In the genomic region with DNA sequence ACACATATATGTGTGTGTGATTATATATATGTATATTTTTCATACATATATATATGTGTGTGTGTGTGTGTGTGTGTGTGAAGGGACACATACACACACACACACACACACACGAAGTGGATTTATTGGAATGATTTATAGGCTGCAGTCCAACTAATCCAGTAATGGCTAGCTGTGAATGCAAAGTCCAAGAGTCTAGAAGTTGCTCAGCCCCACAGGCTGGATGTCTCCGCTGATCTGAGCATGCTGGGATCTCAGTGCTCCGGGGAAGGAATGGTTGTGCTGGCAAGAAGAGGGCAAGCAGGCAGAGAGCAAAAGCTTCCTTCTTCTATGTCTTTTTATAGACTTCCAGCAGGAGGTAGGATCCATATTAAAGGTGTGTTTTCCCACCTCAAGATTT, we compare ENCODE assay signal across 13 mouse cellular contexts.
"Had no signal": no experiment of that assay in that cellular context is flagged by ENCODE, and none has a peak within 500 bp of the region (broad histone marks: within the 10 kb centered on the region; RNA-seq: fewer than 3 reads in every experiment).

No protein-coding gene starts in this region.

- DNase-seq: left cerebral cortex, postnatal 4 days; liver, embryonic 13.5 days; lung, adult 2 months; lung, postnatal 14 days; lung, postnatal 4 days; midbrain, embryonic 14.5 days; thymus, adult 18-20 months; thymus, postnatal 36 days had no signal

- H3K4me3 ChIP-seq: intestine, embryonic 15.5 days; limb, embryonic 12.5 days; limb, embryonic 15.5 days; liver, embryonic 13.5 days had no signal

- H3K9me3 ChIP-seq: intestine, embryonic 15.5 days; limb, embryonic 12.5 days; limb, embryonic 15.5 days; liver, embryonic 13.5 days had no signal

- H3K27ac ChIP-seq: intestine, embryonic 15.5 days; kidney, postnatal 0 days; limb, embryonic 12.5 days; limb, embryonic 15.5 days; liver, embryonic 13.5 days had no signal

- H3K4me2 ChIP-seq: intestine, embryonic 15.5 days; limb, embryonic 12.5 days; limb, embryonic 15.5 days; liver, embryonic 13.5 days; midbrain, embryonic 11.5 days had no signal

- H3K9ac ChIP-seq: intestine, embryonic 15.5 days; limb, embryonic 12.5 days; limb, embryonic 15.5 days; liver, embryonic 13.5 days had no signal

- H3K27me3 ChIP-seq: intestine, embryonic 15.5 days; limb, embryonic 12.5 days; limb, embryonic 15.5 days; liver, embryonic 13.5 days had no signal

- ATAC-seq: intestine, embryonic 15.5 days had no signal

- H3K36me3 ChIP-seq: intestine, embryonic 15.5 days; limb, embryonic 15.5 days had no signal
